Mouse (Mus musculus) NIH3T3 (cell line): ENCODE results near the gene 2510039O18Rik.
A peak's percentile ranks its signal among the peaks of the same experiment; 100 is the strongest.

Source experiments
- DNase-seq: peaks from one replicate; pipeline ENCODE4 v3.0.0-alpha.2; 2012; ENCODE audit warnings: low read depth

2510039O18Rik gene

GRCm38 (mm10) chr4:147993571-147994095, 52.9 kb downstream of the 2510039O18Rik start:
- DNase-seq = peak; percentile 87

GRCm38 (mm10) chr4:147995311-147995710, 54.6 kb downstream of the 2510039O18Rik start:
- peak; percentile 41 for DNase-seq
